8 mouse cellular contexts compared by ENCODE assay signal in genomic region chr5:146794853-146795252, GRCm38 (mm10). TPM values are rescaled to one million over a fixed set of nuclear protein-coding genes. Genes with fewer than 3 reads are reported as not detected.
DNase-seq lines count a peak whose midpoint lies in the region; ATAC-seq and TF ChIP-seq lines count a peak whose summit lies in the region.

Usp12 (minus strand) TSS chr5:146795006.

- H3K27me3 ChIP-seq in G1E (ENCODE audit: insufficient read depth, low read length), result peaks cover 5% of the 10 kb centered on the region
- no peaks in the 10 kb centered on the region for H3K27me3 ChIP-seq in forebrain, postnatal 0 days (ENCODE audit: insufficient read depth, low read length)
- no peaks in the 10 kb centered on the region for H3K27me3 ChIP-seq in lung, embryonic 15.5 days

- peak; percentile 88 for ATAC-seq in G1E (ENCODE audit: extremely low read depth, insufficient number of reproducible peaks, low FRiP score, poor library complexity, severe bottlenecking)
- peak; percentile 97 for ATAC-seq in forebrain, postnatal 0 days
- peak; percentile 98 for ATAC-seq in lung, embryonic 15.5 days (ENCODE audit: borderline replicate concordance, extremely low read depth, low FRiP score, low TSS enrichment)

- DNase-seq in G1E (ENCODE audit: low spot score), result peak; percentile 96
- peak; percentile 96 to 100 for DNase-seq in cerebellum, adult 18-20 months
- DNase-seq in forebrain, postnatal 0 days, result peak; percentile 98
- DNase-seq in heart, postnatal 4 days, result peak; percentile 99
- peak; percentile 95 to 96 for DNase-seq in layer of hippocampus, adult 8-10 months (ENCODE audit: low spot score in 2 of 2)
- peak; percentile 96 for DNase-seq in ovary, adult 18-20 months (ENCODE audit: low spot score)
- peak; percentile 98 for DNase-seq in thymus, postnatal 0 days (ENCODE audit: low spot score)

- H3K4me1 ChIP-seq in G1E (ENCODE audit: insufficient read depth, low read depth, low read length), result peaks cover 52% of the 10 kb centered on the region
- H3K4me1 ChIP-seq in forebrain, postnatal 0 days (ENCODE audit: insufficient read depth), result peaks cover 10% of the 10 kb centered on the region
- peaks cover 33% of the 10 kb centered on the region for H3K4me1 ChIP-seq in lung, embryonic 15.5 days

- peak within 1 kb of the TSS; percentile 94 for H3K27ac ChIP-seq in forebrain, postnatal 0 days (ENCODE audit: low read depth, low read length)
- peak within 1 kb of the TSS; percentile 92 for H3K27ac ChIP-seq in lung, embryonic 15.5 days

- peak within 1 kb of the TSS; percentile 89 for H3K9ac ChIP-seq in forebrain, postnatal 0 days
- H3K9ac ChIP-seq in lung, embryonic 15.5 days, result peak within 1 kb of the TSS; percentile 91

- TF ChIP-seq CTCF in G1E (IDR thresholded peaks at IDR 0.05; ENCODE audit: low read depth, low read length), result no peak
- no peak for TF ChIP-seq CTCF in forebrain, postnatal 0 days (IDR thresholded peaks at IDR 0.05; ENCODE audit: low read depth)

- H3K9me3 ChIP-seq in G1E (replicated peaks), result no peaks in the 10 kb centered on the region
- H3K9me3 ChIP-seq in forebrain, postnatal 0 days (ENCODE audit: low read length), result no peaks in the 10 kb centered on the region
- H3K9me3 ChIP-seq in lung, embryonic 15.5 days, result no peaks in the 10 kb centered on the region

- peaks cover 17% of the 10 kb centered on the region for H3K36me3 ChIP-seq in G1E (replicated peaks)
- H3K36me3 ChIP-seq in forebrain, postnatal 0 days (ENCODE audit: insufficient read depth), result no peaks in the 10 kb centered on the region
- no peaks in the 10 kb centered on the region for H3K36me3 ChIP-seq in lung, embryonic 15.5 days

- under 1% methylated on average over 39 of the region's 51 CpGs for WGBS in forebrain, postnatal 0 days
- under 1% methylated on average over 27 of the region's 51 CpGs for WGBS in lung, embryonic 15.5 days

- peak within 1 kb of the TSS; percentile 84 for H3K4me3 ChIP-seq in G1E (ENCODE audit: low read depth, low read length)
- peak within 1 kb of the TSS; percentile 76 for H3K4me3 ChIP-seq in forebrain, postnatal 0 days (ENCODE audit: low read depth, low read length)
- H3K4me3 ChIP-seq in lung, embryonic 15.5 days, result peak within 1 kb of the TSS; percentile 90

- peak within 1 kb of the TSS; percentile 79 for H3K4me2 ChIP-seq in forebrain, postnatal 0 days (ENCODE audit: low read depth)
- H3K4me2 ChIP-seq in lung, embryonic 15.5 days, result peak within 1 kb of the TSS; percentile 75

RNA-seq across cellular contexts. Expression of gene Usp12, which starts in this region (rescaled TPM):
- total RNA-seq in G1E (2014; fragmentation: Nextera tagmentation) (24.1 and 28.8 TPM in 2 replicates), G1E (2017) (24.0 and 27.7 TPM in 2 replicates)
- polyA plus RNA-seq in G1E (2012), result 6.7 and 9.1 TPM in 2 replicates
- 27.9 and 31.1 TPM in 2 replicates for total RNA-seq in forebrain, postnatal 0 days (2014; rRNA removed)
- polyA plus RNA-seq in forebrain, postnatal 0 days (2015; fragmentation: Nextera tagmentation; extraction: Ambion mirVana), result 13.7 and 16.2 TPM in 2 replicates
- 10 to 100 TPM; 18.5 to 20.5 TPM for total RNA-seq in heart, postnatal 4 days (2021)
- total RNA-seq in layer of hippocampus, adult 8-10 months (2022), result 10 to 100 TPM; 52.3 to 61.4 (median 57.4) TPM
- polyA plus RNA-seq in lung, embryonic 15.5 days (2015; fragmentation: Nextera tagmentation; extraction: Ambion mirVana), result 17.1 and 17.3 TPM in 2 replicates
- 10.7 and 11.5 TPM in 2 replicates for polyA plus RNA-seq in thymus, postnatal 0 days (2015; fragmentation: Nextera tagmentation; extraction: Ambion mirVana)

Comparison
In these comparisons a context has a peak if more than half of its experiments do, and no peak if none do; other contexts are left out.
1. Peak in every context shown above with its lines: DNase-seq, ATAC-seq, H3K4me3 ChIP-seq and H3K27ac ChIP-seq.